Mouse (Mus musculus): ENCODE measurements around the gene Fbxl8.

GRCm38 (mm10) chr8:105280567-105280966 is 16.1 kb downstream of the Fbxl8 start:
- no peak for TF ChIP-seq POLR2A (IDR thresholded peaks at IDR 0.05; ENCODE audit: low read depth, low read length)
- no peak for TF ChIP-seq CTCF (IDR thresholded peaks at IDR 0.05; ENCODE audit: borderline replicate concordance, insufficient read depth, low read length)

Data from embryonic fibroblast, embryonic 13.5 days (primary cell).